Mouse (Mus musculus) CH12.LX (cell line): ENCODE data around the gene Cmss1. TPM values are rescaled to one million over a fixed set of nuclear protein-coding genes. Genes with fewer than 3 reads are reported as not detected.

Experiments used
- DNase-seq: peaks from one replicate; pipeline ENCODE4 v3.0.0-alpha.2; 2013; ENCODE audit errors: extremely low read depth
- H3K27ac ChIP-seq: 2 replicates; pipeline ENCODE4 v1.5.1; 2012; ENCODE audit warnings: low read depth, mild to moderate bottlenecking, control low read depth, moderate library complexity; ENCODE audit not compliant: insufficient read depth
- H3K27me3 ChIP-seq: replicated peaks from 2 replicates; pipeline ENCODE3; 2012; ENCODE audit warnings: inconsistent platforms
- H3K36me3 ChIP-seq, 2 experiments: replicated peaks in 1 of 2; 2 replicates each; pipeline versions ENCODE3 to v1.6.1; 2012; ENCODE audit warnings: inconsistent platforms in 1 of 2, low read length in 1 of 2, mild to moderate bottlenecking in 1 of 2, mixed read lengths in 1 of 2, moderate library complexity in 1 of 2; ENCODE audit not compliant: control insufficient read depth in 1 of 2, insufficient read depth in 1 of 2
- H3K4me1 ChIP-seq, 2 experiments: 2 replicates each; pipeline ENCODE4 v1.6.1; 2012; ENCODE audit warnings: inconsistent platforms in 1 of 2, moderate library complexity in 1 of 2; ENCODE audit not compliant: insufficient read depth in 2 of 2, control insufficient read depth in 1 of 2
- H3K4me2 ChIP-seq: 2 replicates; pipeline ENCODE4 v1.6.1; 2012; ENCODE audit warnings: low read depth, mild to moderate bottlenecking, control low read depth; ENCODE audit not compliant: poor library complexity, insufficient read depth, severe bottlenecking
- H3K4me3 ChIP-seq, 3 experiments: fragments of 150-350 bp in 1 of 3; sonication (generic) in 1 of 3; replicated peaks in 1 of 3; 2 replicates each; pipeline versions ENCODE3 to v1.5.1; 2011 to 2012; ENCODE audit warnings: low read depth in 2 of 3, low read length in 2 of 3, mild to moderate bottlenecking in 2 of 3, moderate library complexity in 2 of 3, control low read depth in 1 of 3, improper control_type of control experiment in 1 of 3, inconsistent platforms in 1 of 3, mixed read lengths in 1 of 3; ENCODE audit not compliant: poor library complexity in 1 of 3
- H3K79me2 ChIP-seq: replicated peaks from 2 replicates; pipeline ENCODE4 v1.6.1; 2012; ENCODE audit warnings: mild to moderate bottlenecking, moderate library complexity; ENCODE audit not compliant: control insufficient read depth, poor library complexity, insufficient read depth, severe bottlenecking; ENCODE audit errors: extremely low read depth
- H3K9ac ChIP-seq: 2 replicates; pipeline ENCODE4 v1.6.1; 2012; ENCODE audit warnings: low read depth, mild to moderate bottlenecking, control low read depth, moderate library complexity; ENCODE audit not compliant: insufficient read depth
- H3K9me3 ChIP-seq: replicated peaks from 2 replicates; pipeline ENCODE3; 2012; ENCODE audit warnings: low read length, inconsistent platforms, mixed read lengths
- BHLHE40 ChIP-seq: IDR thresholded peaks from 2 replicates; pipeline ENCODE4 v1.6.1; 2011; ENCODE audit warnings: mild to moderate bottlenecking, low read depth, low read length, improper control_type of control experiment
- CTCF ChIP-seq, 2 experiments: IDR thresholded peaks in 1 of 2; conservative IDR thresholded peaks in 1 of 2; 2 replicates each; pipeline ENCODE4 v1.5.1; 2011 to 2012; ENCODE audit warnings: low read depth in 2 of 2, low read length in 2 of 2, improper control_type of control experiment in 1 of 2, inconsistent platforms in 1 of 2, mild to moderate bottlenecking in 1 of 2, moderate library complexity in 1 of 2
- EP300 ChIP-seq: IDR thresholded peaks from 2 replicates; pipeline ENCODE4 v1.6.1; 2011; ENCODE audit warnings: low read length, improper control_type of control experiment
- HCFC1 ChIP-seq: IDR thresholded peaks from 2 replicates; pipeline ENCODE4 v1.6.1; 2012; ENCODE audit warnings: low read depth, mild to moderate bottlenecking, inconsistent platforms, low read length, improper control_type of control experiment
- JUN ChIP-seq: IDR thresholded peaks from 2 replicates; pipeline ENCODE4 v1.6.1; 2011; ENCODE audit warnings: low read depth, mild to moderate bottlenecking, low read length, improper control_type of control experiment, moderate library complexity; ENCODE audit not compliant: insufficient read depth
- MAFK ChIP-seq: IDR thresholded peaks from 2 replicates; pipeline ENCODE4 v1.6.1; 2011; ENCODE audit warnings: low read length, improper control_type of control experiment; ENCODE audit not compliant: insufficient replicate concordance
- MAX ChIP-seq: IDR thresholded peaks from 2 replicates; pipeline ENCODE4 v1.6.1; 2011; ENCODE audit warnings: low read length, improper control_type of control experiment
- MAZ ChIP-seq: IDR thresholded peaks from 2 replicates; pipeline ENCODE4 v1.6.1; 2012; ENCODE audit warnings: low read depth, mild to moderate bottlenecking, inconsistent platforms, low read length, improper control_type of control experiment, moderate library complexity
- MEF2A ChIP-seq: IDR thresholded peaks from 2 replicates; pipeline ENCODE4 v1.6.1; 2014; ENCODE audit warnings: low read depth, mild to moderate bottlenecking, inconsistent platforms, low read length, improper control_type of control experiment, borderline replicate concordance
- PAX5 ChIP-seq: IDR thresholded peaks from 2 replicates; pipeline ENCODE4 v1.6.1; 2012; ENCODE audit warnings: low read length, inconsistent platforms, mixed read lengths
- POLR2A ChIP-seq: IDR thresholded peaks from 2 replicates; pipeline ENCODE4 v1.6.1; 2011; ENCODE audit warnings: low read depth, mild to moderate bottlenecking, improper control_type of control experiment, low read length
- POLR2AphosphoS2 ChIP-seq: IDR thresholded peaks from 2 replicates; pipeline ENCODE4 v1.6.1; 2011; ENCODE audit warnings: low read depth, low read length, improper control_type of control experiment
- RCOR1 ChIP-seq: conservative IDR thresholded peaks from 2 replicates; pipeline ENCODE4 v1.6.1; 2012; ENCODE audit warnings: low read depth, mild to moderate bottlenecking, inconsistent platforms, low read length, improper control_type of control experiment
- SIN3A ChIP-seq: IDR thresholded peaks from 2 replicates; pipeline ENCODE4 v1.6.1; 2012; ENCODE audit warnings: low read length, improper control_type of control experiment, inconsistent platforms
- UBTF ChIP-seq: IDR thresholded peaks from 2 replicates; pipeline ENCODE4 v1.6.1; 2012; ENCODE audit warnings: low read depth, mild to moderate bottlenecking, inconsistent platforms, low read length, improper control_type of control experiment, moderate library complexity
- USF1 ChIP-seq: IDR thresholded peaks from 2 replicates; pipeline ENCODE4 v1.6.1; 2014; ENCODE audit warnings: low read depth, mild to moderate bottlenecking, inconsistent platforms, low read length, improper control_type of control experiment
- ZKSCAN1 ChIP-seq: IDR thresholded peaks from 2 replicates; pipeline ENCODE4 v1.6.1; 2012; ENCODE audit warnings: low read depth, inconsistent platforms, low read length, improper control_type of control experiment, borderline replicate concordance
- ZNF384 ChIP-seq: IDR thresholded peaks from 2 replicates; pipeline ENCODE4 v1.6.1; 2012; ENCODE audit warnings: low read depth, low read length, improper control_type of control experiment, inconsistent platforms
- dilution Hi-C: fragments of 300-500 bp; cut with MboI; formaldehyde crosslinking; loops from 2 replicates; pipeline ENCODE4 v1.14.3; 2020; ENCODE audit warnings: low sequenced_read_pairs; ENCODE audit not compliant: extremely low pct_unique_long_range_greater_than_20kb, extremely low pct_ligation_motif_present
- in situ Hi-C: fragments of 300-500 bp; cut with MboI; formaldehyde crosslinking; loops from 3 replicates; pipeline ENCODE4 v1.14.3; 2019; ENCODE audit warnings: low sequenced_read_pairs, low pct_ligation_motif_present, low pct_unique_long_range_greater_than_20kb, mixed read lengths
- polyA plus RNA-seq: library from polyadenylated mRNA; unstranded; fragments of >175 nt; gene quantifications from 2 replicates; pipeline ENCODE4 v1.2.1, GENCODE M21; 2012; ENCODE audit warnings: low read depth; ENCODE audit not compliant: insufficient read length
- total RNA-seq, 2 experiments: library from RNA; depleted of rRNA; stranded (reverse); fragments of 300-350 nt in 1 of 2; fragments of >200 nt in 1 of 2; gene quantifications; 2 replicates each; pipeline ENCODE4 v1.2.3; 2012 to 2014

The Cmss1 gene
- total and polyA plus RNA-seq, 3 experiments, result 94.7 to 107 (median 103) TPM

DNA sequence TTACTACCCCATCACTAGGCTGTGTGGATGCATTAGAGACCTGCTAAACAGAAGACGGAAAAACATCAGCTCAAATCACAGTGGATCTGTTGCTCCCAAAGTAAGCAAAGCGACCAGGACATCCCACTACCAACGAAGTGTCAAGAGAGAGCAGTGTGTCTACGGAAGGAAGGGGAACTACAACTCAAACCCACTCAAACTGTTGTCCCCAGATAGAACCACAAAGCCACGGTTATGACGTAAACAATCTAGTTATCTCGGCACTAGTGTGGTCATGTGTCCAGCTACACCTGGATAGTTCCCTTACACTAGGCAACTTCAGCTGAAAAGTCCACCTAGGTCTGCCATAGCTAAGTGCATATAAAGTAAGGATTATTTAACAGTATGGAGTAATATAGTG lies 242.2 kb downstream of the Cmss1 start:
- Histone ChIP-seq H3K9me3 (no peaks in the 10 kb centered on the region), H3K36me3 (peaks cover 0 to 6% of the 10 kb centered on the region in 2 experiments), H3K4me2 (no peak overlapping the region), H3K4me3 (no peak overlapping the region), H3K4me1 (peaks cover 0 to 5% of the 10 kb centered on the region in 2 experiments; a peak in 2 of 4 replicates), H3K79me2 (no peaks in the 10 kb centered on the region), H3K27me3 (no peaks in the 10 kb centered on the region), H3K27ac (no peak overlapping the region), H3K9ac (no peak overlapping the region)
- in situ Hi-C loops (no loop called here), dilution Hi-C loops (no loop called here)
- no peak for TF ChIP-seq POLR2AphosphoS2
- TF ChIP-seq HCFC1, result no peak
- TF ChIP-seq SIN3A, result no peak
- no peak for TF ChIP-seq USF1
- no peak for TF ChIP-seq ZNF384
- TF ChIP-seq RCOR1, result no peak
- TF ChIP-seq MAX, result no peak
- no peak for TF ChIP-seq PAX5
- TF ChIP-seq BHLHE40, result no peak
- TF ChIP-seq MAFK, result no peak
- no peak for TF ChIP-seq JUN
- TF ChIP-seq MEF2A, result no peak
- no peak for TF ChIP-seq CTCF (conservative IDR thresholded peaks at IDR 0.05 in 1 of 2, IDR thresholded peaks at IDR 0.05 in 1 of 2; ENCODE audit: low read depth in 2 of 2, low read length in 2 of 2)
- no peak for TF ChIP-seq UBTF
- DNase-seq, result no peak

DNA sequence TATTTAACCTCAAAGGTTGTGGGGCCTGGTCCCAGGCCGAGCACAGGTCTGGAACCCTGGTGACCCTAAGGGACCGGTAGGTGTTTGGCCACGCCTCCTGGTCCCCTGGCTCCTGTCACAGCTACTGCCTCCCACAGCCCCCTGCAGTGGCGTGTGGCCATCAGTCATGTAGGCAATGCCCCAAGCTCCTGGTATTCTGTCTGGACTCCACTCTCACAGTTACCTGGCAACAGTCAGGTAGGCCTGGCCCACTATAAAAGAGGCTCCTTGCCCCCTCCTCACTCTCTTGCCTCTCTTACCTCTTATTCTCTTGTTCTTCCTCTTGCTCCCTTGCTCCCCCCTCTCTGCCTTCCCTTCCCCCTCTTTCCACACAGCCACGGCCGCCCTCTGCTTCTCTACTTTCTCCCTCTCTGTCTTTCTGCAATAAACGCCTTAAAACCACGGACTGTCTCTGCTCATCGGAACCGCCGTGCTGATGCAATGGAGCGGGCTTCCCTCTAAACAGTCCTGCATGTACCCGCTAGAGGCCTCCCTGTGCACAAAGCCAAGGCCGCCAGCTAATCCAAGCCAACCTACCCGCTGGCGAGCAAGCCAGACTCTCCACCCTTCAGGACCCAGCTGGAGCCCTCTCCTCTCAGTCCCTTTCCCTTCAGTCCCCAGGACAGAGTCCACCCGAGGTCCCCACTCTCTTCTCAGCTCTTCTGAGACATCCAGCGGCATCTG lies 243.8 kb downstream of the Cmss1 start:
- peaks cover 0 to 6% of the 10 kb centered on the region in 2 experiments for H3K36me3 ChIP-seq
- no peak for TF ChIP-seq CTCF (conservative IDR thresholded peaks at IDR 0.05 in 1 of 2, IDR thresholded peaks at IDR 0.05 in 1 of 2; ENCODE audit: low read depth in 2 of 2, low read length in 2 of 2)
- TF ChIP-seq POLR2A, result no peak
- TF ChIP-seq MAX, result no peak
- TF ChIP-seq EP300, result no peak
- TF ChIP-seq USF1, result no peak
- no peak for TF ChIP-seq MAZ
- no peak for TF ChIP-seq JUN
- TF ChIP-seq ZKSCAN1, result no peak
- no peak overlapping the region for H3K9ac ChIP-seq
- no peak overlapping the region for H3K27ac ChIP-seq
- DNase-seq, result no peak
- dilution Hi-C loops (no loop called here), in situ Hi-C loops (no loop called here)
- H3K79me2 ChIP-seq, result no peaks in the 10 kb centered on the region
- H3K9me3 ChIP-seq, result no peaks in the 10 kb centered on the region
- H3K4me1 ChIP-seq, result peaks cover 0 to 5% of the 10 kb centered on the region in 2 experiments; a peak in 2 of 4 replicates
- H3K27me3 ChIP-seq, result no peaks in the 10 kb centered on the region
- H3K4me3 ChIP-seq, result no peak overlapping the region
- no peak overlapping the region for H3K4me2 ChIP-seq
